Mouse (Mus musculus) heart, adult 9 months (tissue): ENCODE results near the gene Vmn1r195.
"Not testable (repeated sequence)": the region's sequence is repeated elsewhere in the genome, so short reads cannot be mapped to it uniquely, and the experiment has no call there.

Source experiments
- DNase-seq, 2 experiments: peaks; one replicate each; pipeline ENCODE4 v3.0.0; 2022; ENCODE audit warnings: low spot score in 2 of 2

The Vmn1r195 gene

GRCm38 (mm10) chr13:22270222-22270621 lies at the start of gene Vmn1r195:
Gene Vmn1r195, plus strand, starts transcription at chr13:22270522.
- not testable (repeated sequence) for DNase-seq

GRCm38 (mm10) chr13:22223060-22223459 lies 47.3 kb upstream of the Vmn1r195 start, which contains the start of gene Vmn1r193:
Gene Vmn1r193, minus strand, starts transcription at chr13:22223160.
- DNase-seq: not testable (repeated sequence)

GRCm38 (mm10) chr13:22243915-22244314 lies 26.4 kb upstream of the Vmn1r195 start, which contains the start of gene Vmn1r194:
Gene Vmn1r194, plus strand, starts transcription at chr13:22244215.
- no peak for DNase-seq

- DNase-seq: no peak
Measured at GRCm38 (mm10) chr13:22271721-22272120, 1.4 kb downstream of the Vmn1r195 start.

GRCm38 (mm10) chr13:22284578-22284977 lies 14.3 kb downstream of the Vmn1r195 start:
- no peak for DNase-seq

- no peak for DNase-seq
Measured at GRCm38 (mm10) chr13:22289620-22290019, 19.3 kb downstream of the Vmn1r195 start, which contains the start of gene Vmn1r196. Gene Vmn1r196, plus strand, starts transcription at chr13:22289920.

- DNase-seq: not testable (repeated sequence)
Measured at GRCm38 (mm10) chr13:22308075-22308474, 37.8 kb downstream of the Vmn1r195 start.

GRCm38 (mm10) chr13:22315361-22315760 lies 45.0 kb downstream of the Vmn1r195 start:
- no peak for DNase-seq

- DNase-seq: no peak
Measured at GRCm38 (mm10) chr13:22317366-22317765, 47.0 kb downstream of the Vmn1r195 start.

GRCm38 (mm10) chr13:22320091-22320490 lies 49.8 kb downstream of the Vmn1r195 start:
- DNase-seq: no peak

GRCm38 (mm10) chr13:22324289-22324688 lies 54.0 kb downstream of the Vmn1r195 start, which contains the start of gene Vmn1r197:
Gene Vmn1r197, plus strand, starts transcription at chr13:22324589.
- no peak for DNase-seq
